Mouse (Mus musculus) retina, postnatal 1 day (tissue): ENCODE results near the gene Ganab.

Source experiments
- DNase-seq: peaks from one replicate; pipeline ENCODE4 v3.0.0-alpha.2; 2012

The Ganab gene

GRCm38 (mm10) chr19:8930117-8930516 is 32.2 kb downstream of the Ganab start:
- no peak for DNase-seq

GRCm38 (mm10) chr19:8930771-8931170 is 32.9 kb downstream of the Ganab start:
- DNase-seq = no peak

- no peak for DNase-seq
These were observed 38.9 kb downstream of the Ganab start for GRCm38 (mm10) chr19:8936736-8937135.

GRCm38 (mm10) chr19:8940526-8941133 is 42.8 kb downstream of the Ganab start:
- DNase-seq = no peak

- DNase-seq = no peak
These were observed 43.3 kb downstream of the Ganab start for GRCm38 (mm10) chr19:8941136-8941514.

- peak; percentile 98 for DNase-seq
These were observed 43.8 kb downstream of the Ganab start, which contains the start of gene Mta2 for GRCm38 (mm10) chr19:8941515-8942217. Gene Mta2, plus strand, starts transcription at chr19:8941875.

- DNase-seq = no peak
These were observed 44.5 kb downstream of the Ganab start for GRCm38 (mm10) chr19:8942276-8942964.

GRCm38 (mm10) chr19:8943047-8943446 is 45.2 kb downstream of the Ganab start:
- no peak for DNase-seq

- DNase-seq = no peak
These were observed 46.2 kb downstream of the Ganab start for GRCm38 (mm10) chr19:8944062-8944461.

- peak; percentile 83 for DNase-seq
These were observed 46.9 kb downstream of the Ganab start for GRCm38 (mm10) chr19:8944750-8945149.

GRCm38 (mm10) chr19:8945251-8945650 is 47.4 kb downstream of the Ganab start:
- no peak for DNase-seq

- DNase-seq = no peak
These were observed 49.1 kb downstream of the Ganab start for GRCm38 (mm10) chr19:8946929-8947328.

GRCm38 (mm10) chr19:8950190-8950589 is 52.3 kb downstream of the Ganab start:
- no peak for DNase-seq

- no peak for DNase-seq
These were observed 54.4 kb downstream of the Ganab start for GRCm38 (mm10) chr19:8952241-8952640.

- peak; percentile 98 for DNase-seq
These were observed 55.5 kb downstream of the Ganab start, which contains the start of gene Tut1 for GRCm38 (mm10) chr19:8953135-8954039. Gene Tut1, plus strand, starts transcription at chr19:8953847.

GRCm38 (mm10) chr19:8954171-8954570 is 56.3 kb downstream of the Ganab start:
- peak; percentile 6 for DNase-seq

- DNase-seq = no peak
These were observed 64.4 kb downstream of the Ganab start for GRCm38 (mm10) chr19:8962256-8962655.

- no peak for DNase-seq
These were observed 67.2 kb downstream of the Ganab start for GRCm38 (mm10) chr19:8965075-8965474.

GRCm38 (mm10) chr19:8965771-8966170 is 67.9 kb downstream of the Ganab start:
- DNase-seq = no peak

GRCm38 (mm10) chr19:8966198-8966589 is 68.3 kb downstream of the Ganab start:
- DNase-seq = no peak
